Mouse (Mus musculus) embryonic facial prominence, embryonic 14.5 days (tissue): Measurements from ENCODE around the gene Xpot. TPM values are rescaled to one million over a fixed set of nuclear protein-coding genes. Genes with fewer than 3 reads are reported as not detected.

Experiments
- ATAC-seq: fragments of 200-750 bp; cut with Nextera tagmentation; 2 replicates; pipeline ENCODE4 v1.8.0; 2017; ENCODE audit warnings: low read depth, moderate number of reproducible peaks, moderate TSS enrichment
- DNase-seq: peaks from one replicate; pipeline ENCODE4 v3.0.0-alpha.2; 2015; ENCODE audit warnings: low spot score
- H3K27ac ChIP-seq: fragments of 300-500 bp; sonication (generic); replicated peaks from 2 replicates; pipeline ENCODE4 v1.5.1; 2014; ENCODE audit warnings: low read depth, mild to moderate bottlenecking, low read length, moderate library complexity
- H3K27me3 ChIP-seq: fragments of 300-500 bp; sonication (generic); replicated peaks from 2 replicates; pipeline ENCODE4 v1.6.1; 2014; ENCODE audit warnings: low read length; ENCODE audit not compliant: control insufficient read depth, insufficient read depth
- H3K36me3 ChIP-seq: fragments of 300-500 bp; sonication (generic); 2 replicates; pipeline ENCODE4 v1.6.1; 2014; ENCODE audit warnings: low read length, mixed read lengths; ENCODE audit not compliant: control insufficient read depth, insufficient read depth
- H3K4me1 ChIP-seq: fragments of 300-500 bp; sonication (generic); 2 replicates; pipeline ENCODE4 v1.6.1; 2014; ENCODE audit warnings: antibody characterized with exemption, low read length; ENCODE audit not compliant: control insufficient read depth, insufficient read depth
- H3K4me2 ChIP-seq: fragments of 300-500 bp; sonication (generic); 2 replicates; pipeline ENCODE4 v1.6.1; 2014; ENCODE audit warnings: low read depth, mild to moderate bottlenecking, low read length, moderate library complexity, mixed read lengths
- H3K4me3 ChIP-seq: fragments of 300-500 bp; sonication (generic); 2 replicates; pipeline ENCODE4 v1.5.1; 2014; ENCODE audit warnings: low read depth, mild to moderate bottlenecking, low read length
- H3K9ac ChIP-seq: fragments of 300-500 bp; sonication (generic); 2 replicates; pipeline ENCODE4 v1.6.1; 2014; ENCODE audit warnings: low read depth, mild to moderate bottlenecking, low read length, moderate library complexity, mixed read lengths
- H3K9me3 ChIP-seq: fragments of 300-500 bp; sonication (generic); 2 replicates; pipeline ENCODE4 v1.6.1; 2016; ENCODE audit warnings: low read length; ENCODE audit not compliant: control insufficient read depth
- WGBS: fragments of 180-500 bp; shearing (Covaris S2); extraction: QIAGEN DNeasy Blood & Tissue Kit; methylation state at CpG from one replicate; pipeline ENCODE4 v1.1.7; 2014; 5-methylcytosine and 5-hydroxymethylcytosine counted together
- polyA plus RNA-seq: library from polyadenylated mRNA; unstranded; fragments of >200 nt; fragmentation: Nextera tagmentation; extraction: Ambion mirVana; gene quantifications from 2 replicates; pipeline ENCODE4 v1.2.1, GENCODE M21; 2014

Xpot gene
- polyA plus RNA-seq, 1 experiment from 2014 or later = 54.9 TPM

GRCm38 (mm10) chr10:121586675-121587370, 39.3 kb downstream of the Xpot start, which contains the start of gene Tbk1:
TSS of gene Tbk1 (minus strand) at chr10:121586787.
- peak; percentile 98 for ATAC-seq
- Histone ChIP-seq H3K27ac (peak within 1 kb of the TSS; percentile 81), H3K9ac (peak within 1 kb of the TSS; percentile 95), H3K4me3 (peak within 1 kb of the TSS; percentile 84), H3K4me1 (peaks cover 8% of the 10 kb centered on the region), H3K4me2 (peak within 1 kb of the TSS; percentile 73), H3K27me3 (no peaks in the 10 kb centered on the region), H3K36me3 (peaks cover 26% of the 10 kb centered on the region), H3K9me3 (no peaks in the 10 kb centered on the region)
- under 1% methylated on average over 41 of the region's 58 CpGs for WGBS
- peak; percentile 95 for DNase-seq

- peak; percentile 69 for ATAC-seq
These were observed 40.1 kb downstream of the Xpot start for GRCm38 (mm10) chr10:121585791-121586642.

GRCm38 (mm10) chr10:121585056-121585790, 40.9 kb downstream of the Xpot start:
- H3K4me1 ChIP-seq = peaks cover 8% of the 10 kb centered on the region
- H3K9ac ChIP-seq = peak overlapping the region; percentile 95
- H3K4me2 ChIP-seq = peak overlapping the region; percentile 73
- peaks cover 34% of the 10 kb centered on the region for H3K36me3 ChIP-seq
- DNase-seq = no peak
- H3K9me3 ChIP-seq = no peaks in the 10 kb centered on the region
- H3K4me3 ChIP-seq = peak overlapping the region; percentile 84
- no peaks in the 10 kb centered on the region for H3K27me3 ChIP-seq
- no peak for ATAC-seq
- 86% methylated on average over 20 of the region's 20 CpGs for WGBS
- no peak overlapping the region for H3K27ac ChIP-seq

More at GRCm38 (mm10) chr10:121585791-121586642, 40.1 kb downstream of the Xpot start:
- Histone ChIP-seq H3K27ac (peak overlapping the region; percentile 81), H3K36me3 (peaks cover 29% of the 10 kb centered on the region), H3K4me3 (peak overlapping the region; percentile 84), H3K9ac (peak overlapping the region; percentile 95), H3K27me3 (no peaks in the 10 kb centered on the region), H3K4me2 (peak overlapping the region; percentile 73), H3K4me1 (peaks cover 8% of the 10 kb centered on the region), H3K9me3 (no peaks in the 10 kb centered on the region)
- 4% methylated on average over 29 of the region's 48 CpGs for WGBS
- peak; percentile 24 for DNase-seq

- Histone ChIP-seq H3K4me3 (no peak overlapping the region), H3K27me3 (no peaks in the 10 kb centered on the region), H3K4me1 (peaks cover 8% of the 10 kb centered on the region), H3K9ac (no peak overlapping the region), H3K36me3 (peaks cover 36% of the 10 kb centered on the region), H3K4me2 (no peak overlapping the region), H3K27ac (no peak overlapping the region), H3K9me3 (no peaks in the 10 kb centered on the region)
- WGBS = 96% methylated on average over 10 of the region's 10 CpGs
- DNase-seq (no peak), ATAC-seq (no peak)
These were observed 42.1 kb downstream of the Xpot start for GRCm38 (mm10) chr10:121584033-121584432.

GRCm38 (mm10) chr10:121583016-121583415, 43.1 kb downstream of the Xpot start:
- H3K36me3 ChIP-seq = peaks cover 41% of the 10 kb centered on the region
- H3K27me3 ChIP-seq = no peaks in the 10 kb centered on the region
- H3K4me3 ChIP-seq = no peak overlapping the region
- DNase-seq (no peak), ATAC-seq (no peak)
- 93% methylated on average over 12 of the region's 12 CpGs for WGBS
- H3K4me2 ChIP-seq = no peak overlapping the region
- H3K9ac ChIP-seq = no peak overlapping the region
- no peak overlapping the region for H3K27ac ChIP-seq
- H3K4me1 ChIP-seq = peaks cover 8% of the 10 kb centered on the region
- no peaks in the 10 kb centered on the region for H3K9me3 ChIP-seq

- no peak for DNase-seq
- H3K4me2 ChIP-seq = no peak overlapping the region
- peaks cover 8% of the 10 kb centered on the region for H3K4me1 ChIP-seq
- no peaks in the 10 kb centered on the region for H3K27me3 ChIP-seq
- ATAC-seq = no peak
- 97% methylated on average over 8 of the region's 8 CpGs for WGBS
- peaks cover 44% of the 10 kb centered on the region for H3K36me3 ChIP-seq
- no peaks in the 10 kb centered on the region for H3K9me3 ChIP-seq
- H3K4me3 ChIP-seq = no peak overlapping the region
- no peak overlapping the region for H3K9ac ChIP-seq
- H3K27ac ChIP-seq = no peak overlapping the region
These were observed 43.8 kb downstream of the Xpot start for GRCm38 (mm10) chr10:121582287-121582686.

- H3K9me3 ChIP-seq = no peaks in the 10 kb centered on the region
- no peak overlapping the region for H3K4me3 ChIP-seq
- no peak overlapping the region for H3K4me2 ChIP-seq
- H3K36me3 ChIP-seq = peaks cover 44% of the 10 kb centered on the region
- H3K9ac ChIP-seq = no peak overlapping the region
- no peaks in the 10 kb centered on the region for H3K27me3 ChIP-seq
- H3K27ac ChIP-seq = no peak overlapping the region
- ATAC-seq (no peak; the same call in 1 of the 2 replicates), DNase-seq (no peak)
- H3K4me1 ChIP-seq = peaks cover 8% of the 10 kb centered on the region
- 78% methylated on average over 6 of the region's 6 CpGs for WGBS
These were observed 44.7 kb downstream of the Xpot start for GRCm38 (mm10) chr10:121581405-121581804.

GRCm38 (mm10) chr10:121580381-121580780, 45.8 kb downstream of the Xpot start:
- peaks cover 5% of the 10 kb centered on the region for H3K4me1 ChIP-seq
- no peak overlapping the region for H3K4me2 ChIP-seq
- 98% methylated on average over 5 of the region's 5 CpGs for WGBS
- no peak overlapping the region for H3K27ac ChIP-seq
- H3K36me3 ChIP-seq = peaks cover 50% of the 10 kb centered on the region
- DNase-seq (no peak), ATAC-seq (no peak)
- H3K9ac ChIP-seq = no peak overlapping the region
- H3K9me3 ChIP-seq = no peaks in the 10 kb centered on the region
- no peak overlapping the region for H3K4me3 ChIP-seq
- no peaks in the 10 kb centered on the region for H3K27me3 ChIP-seq
